Mouse (Mus musculus) midbrain, embryonic 15.5 days (tissue): ENCODE results near the gene Uba52. TPM values are rescaled to one million over a fixed set of nuclear protein-coding genes. Genes with fewer than 3 reads are reported as not detected.

Experiments
- ATAC-seq: fragments of 200-750 bp; cut with Nextera tagmentation; replicated peaks from 2 replicates; pipeline ENCODE4 v1.8.0; 2017; ENCODE audit warnings: moderate TSS enrichment
- H3K27ac ChIP-seq: fragments of 300-500 bp; sonication (generic); 2 replicates; pipeline ENCODE4 v1.5.1; 2015; ENCODE audit warnings: mild to moderate bottlenecking, inconsistent platforms
- H3K27me3 ChIP-seq: fragments of 300-500 bp; sonication (generic); replicated peaks from 2 replicates; pipeline ENCODE4 v1.6.1; 2015; ENCODE audit warnings: inconsistent platforms
- H3K36me3 ChIP-seq: fragments of 300-500 bp; sonication (generic); replicated peaks from 2 replicates; pipeline ENCODE4 v1.6.1; 2015; ENCODE audit warnings: inconsistent platforms
- H3K4me1 ChIP-seq: fragments of 300-500 bp; sonication (generic); 2 replicates; pipeline ENCODE4 v1.6.1; 2015; ENCODE audit warnings: inconsistent platforms
- H3K4me2 ChIP-seq: fragments of 300-500 bp; sonication (generic); 2 replicates; pipeline ENCODE4 v1.6.1; 2015; ENCODE audit warnings: inconsistent platforms, mild to moderate bottlenecking, moderate library complexity
- H3K4me3 ChIP-seq: fragments of 300-500 bp; sonication (generic); 2 replicates; pipeline ENCODE4 v1.5.1; 2015; ENCODE audit warnings: mild to moderate bottlenecking, inconsistent platforms
- H3K9ac ChIP-seq: fragments of 300-500 bp; sonication (generic); 2 replicates; pipeline ENCODE4 v1.6.1; 2015; ENCODE audit warnings: mild to moderate bottlenecking, inconsistent platforms
- H3K9me3 ChIP-seq: fragments of 300-500 bp; sonication (generic); 2 replicates; pipeline ENCODE4 v1.6.1; 2016; ENCODE audit warnings: inconsistent platforms
- WGBS: fragments of 180-500 bp; shearing (Covaris S2); methylation state at CpG from one replicate; pipeline ENCODE4 v1.1.7; 2015; ENCODE audit warnings: mixed read lengths; 5-methylcytosine and 5-hydroxymethylcytosine counted together
- polyA plus RNA-seq: library from polyadenylated mRNA; unstranded; fragments of >200 nt; fragmentation: Nextera tagmentation; extraction: Ambion mirVana; gene quantifications from 2 replicates; pipeline ENCODE4 v1.2.1, GENCODE M21; 2015

The Uba52 gene
- polyA plus RNA-seq, 1 experiment from 2014 or later = 620 TPM

DNA sequence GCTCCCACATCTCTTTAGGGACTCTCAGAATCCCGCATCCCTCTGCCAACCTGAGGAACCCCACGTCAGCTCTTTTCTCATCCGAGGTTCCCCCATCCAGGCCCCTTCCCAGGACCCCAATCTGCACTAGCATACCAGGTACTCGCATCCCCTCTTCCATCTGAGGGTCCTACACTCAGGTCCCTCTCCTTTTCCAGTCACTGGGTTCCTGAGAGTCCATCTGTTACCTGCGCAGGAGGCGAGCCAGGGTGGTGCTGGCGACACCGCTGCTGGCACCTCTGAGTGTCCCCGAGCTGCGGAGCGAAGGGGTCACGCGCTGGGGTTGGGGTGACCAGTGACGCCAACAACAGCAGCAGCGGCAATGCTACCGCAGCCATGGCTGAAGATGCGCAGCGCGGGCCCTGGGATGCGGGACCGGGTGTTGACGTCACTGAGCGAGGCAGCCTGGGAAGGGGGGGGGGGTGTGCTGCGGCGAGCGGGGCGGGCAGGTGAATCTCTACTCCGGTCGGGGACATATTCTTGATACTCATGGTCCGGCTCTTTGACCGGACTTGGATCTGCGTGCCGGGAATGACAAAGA is 23.6 kb downstream of the Uba52 start, which contains the start of gene Tmem59l:
Gene Tmem59l (minus strand): TSS at position 418 of the 580 bp plus-strand sequence.
- Histone ChIP-seq H3K27me3 (peaks cover 77% of the 10 kb centered on the region), H3K4me3 (peak within 1 kb of the TSS; percentile 77), H3K27ac (peak within 1 kb of the TSS; percentile 58; the same call in 1 of the 2 replicates), H3K9me3 (no peaks in the 10 kb centered on the region), H3K9ac (peak within 1 kb of the TSS; percentile 95), H3K4me2 (peak within 1 kb of the TSS; percentile 84), H3K4me1 (peaks cover 42% of the 10 kb centered on the region), H3K36me3 (0 out of 2 replicates have a peak, but pooled peaks cover 4% of the 10 kb centered on the region)
- WGBS = 5% methylated on average over 33 of the region's 33 CpGs
- ATAC-seq = peak; percentile 83

DNA sequence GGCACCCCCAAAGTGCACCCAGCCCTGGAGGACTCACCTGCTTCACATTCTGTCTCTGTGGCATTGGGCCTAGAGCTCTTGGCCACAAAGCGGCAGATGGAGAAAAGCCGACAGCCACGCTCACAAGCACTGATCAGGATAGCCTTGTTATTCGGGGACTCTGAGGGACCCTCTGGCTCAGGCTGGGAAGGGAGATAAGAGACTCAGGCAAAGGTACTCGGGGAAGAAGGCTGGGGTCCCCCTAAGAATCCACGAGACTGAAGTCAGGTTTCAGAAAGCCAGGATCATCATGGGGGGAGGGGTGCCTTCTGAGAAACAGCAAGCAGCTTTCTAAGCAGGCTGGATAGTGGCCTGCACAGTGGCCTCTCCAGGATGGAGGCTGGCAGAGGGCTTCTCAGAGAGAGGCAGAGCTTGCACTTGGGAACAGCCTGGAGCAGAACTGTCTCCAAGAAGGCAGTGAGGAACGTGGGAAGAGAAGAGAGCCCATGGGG is 24.4 kb downstream of the Uba52 start:
- Histone ChIP-seq H3K36me3 (0 out of 2 replicates have a peak, but pooled peaks cover 4% of the 10 kb centered on the region), H3K27ac (no peak overlapping the region), H3K27me3 (peaks cover 70% of the 10 kb centered on the region), H3K4me1 (peaks cover 41% of the 10 kb centered on the region), H3K4me2 (peak overlapping the region; percentile 84), H3K9ac (peak overlapping the region; percentile 95; the same call in 1 of the 2 replicates), H3K4me3 (peak overlapping the region; percentile 77), H3K9me3 (no peaks in the 10 kb centered on the region)
- no peak for ATAC-seq
- 48% methylated on average over 7 of the region's 7 CpGs for WGBS

GRCm38 (mm10) chr8:70482943-70483342 is 27.7 kb downstream of the Uba52 start:
- Histone ChIP-seq H3K27ac (no peak overlapping the region), H3K4me3 (no peak overlapping the region), H3K4me2 (no peak overlapping the region), H3K4me1 (peaks cover 14% of the 10 kb centered on the region), H3K36me3 (0 out of 2 replicates have a peak, but pooled peaks cover 4% of the 10 kb centered on the region), H3K9ac (no peak overlapping the region), H3K27me3 (peaks cover 51% of the 10 kb centered on the region), H3K9me3 (no peaks in the 10 kb centered on the region)
- ATAC-seq = no peak
- 66% methylated on average over 2 of the region's 2 CpGs for WGBS

DNA sequence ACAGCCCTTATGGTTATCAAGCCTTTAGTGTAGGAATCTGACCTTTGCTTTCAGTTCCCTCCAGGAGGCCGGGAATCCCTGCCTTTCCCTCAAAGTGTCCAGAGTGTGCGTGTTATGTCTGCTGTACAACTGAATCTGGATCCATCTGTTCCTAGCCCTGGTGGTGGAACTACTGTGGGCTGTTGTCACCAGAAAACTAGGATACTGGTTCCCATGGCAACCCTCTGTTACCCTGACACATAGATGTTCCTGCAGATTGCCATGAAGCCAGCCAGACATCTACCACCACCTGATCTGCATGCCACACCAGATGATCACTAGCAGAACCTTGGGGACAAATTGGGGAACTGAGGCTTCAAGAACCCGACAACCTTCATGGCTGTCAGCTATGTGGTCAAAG is 28.7 kb downstream of the Uba52 start:
- Histone ChIP-seq H3K9me3 (no peaks in the 10 kb centered on the region), H3K4me1 (peaks cover 19% of the 10 kb centered on the region), H3K27ac (no peak overlapping the region), H3K9ac (no peak overlapping the region), H3K4me2 (no peak overlapping the region), H3K27me3 (peaks cover 49% of the 10 kb centered on the region), H3K36me3 (0 out of 2 replicates have a peak, but pooled peaks cover 4% of the 10 kb centered on the region), H3K4me3 (no peak overlapping the region)
- ATAC-seq = no peak
- 80% methylated on average over 3 of the region's 3 CpGs for WGBS

DNA sequence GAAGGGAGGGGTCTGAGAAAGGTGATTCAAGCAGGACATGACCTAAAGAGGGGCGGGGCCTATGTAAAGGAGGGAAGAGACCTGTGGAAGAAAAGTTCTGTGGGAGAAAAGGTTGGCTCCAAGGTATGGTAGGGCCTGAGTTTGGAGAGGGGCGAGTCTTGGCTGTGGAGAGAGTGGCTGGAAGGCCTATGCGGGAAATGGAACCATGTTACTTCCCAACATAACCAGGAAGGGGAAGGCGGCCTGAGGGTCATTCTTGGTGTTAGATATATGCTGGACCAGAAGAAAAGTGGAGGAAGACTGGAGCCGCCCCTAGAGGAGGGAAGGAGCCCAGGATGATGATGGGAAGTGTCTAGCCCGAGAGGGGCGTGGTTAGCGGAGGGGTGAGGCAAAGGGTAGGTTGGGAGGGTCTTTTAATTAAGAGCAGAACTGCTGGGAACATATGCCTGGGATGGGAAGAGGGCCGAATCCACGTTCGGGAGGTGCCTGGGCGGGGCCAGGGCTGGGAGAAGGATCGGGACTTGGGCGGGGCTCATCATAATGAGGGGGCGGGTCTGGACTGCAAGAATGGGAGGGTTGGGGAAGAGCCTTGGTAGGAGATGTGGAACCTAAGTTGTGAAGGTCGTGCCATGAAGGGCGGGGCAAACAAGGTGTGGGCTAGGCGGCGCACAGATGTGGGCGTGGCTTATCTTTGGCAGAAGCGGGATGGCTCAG is 33.2 kb downstream of the Uba52 start:
- 3% methylated on average over 21 of the region's 21 CpGs for WGBS
- peak overlapping the region; percentile 81 for H3K4me2 ChIP-seq
- peak overlapping the region; percentile 79 for H3K4me3 ChIP-seq
- no peaks in the 10 kb centered on the region for H3K9me3 ChIP-seq
- peak overlapping the region; percentile 88 for H3K9ac ChIP-seq
- no peak overlapping the region for H3K27ac ChIP-seq
- H3K36me3 ChIP-seq = no peaks in the 10 kb centered on the region
- H3K4me1 ChIP-seq = peaks cover 26% of the 10 kb centered on the region
- peak; percentile 35 for ATAC-seq
- H3K27me3 ChIP-seq = peaks cover 19% of the 10 kb centered on the region

DNA sequence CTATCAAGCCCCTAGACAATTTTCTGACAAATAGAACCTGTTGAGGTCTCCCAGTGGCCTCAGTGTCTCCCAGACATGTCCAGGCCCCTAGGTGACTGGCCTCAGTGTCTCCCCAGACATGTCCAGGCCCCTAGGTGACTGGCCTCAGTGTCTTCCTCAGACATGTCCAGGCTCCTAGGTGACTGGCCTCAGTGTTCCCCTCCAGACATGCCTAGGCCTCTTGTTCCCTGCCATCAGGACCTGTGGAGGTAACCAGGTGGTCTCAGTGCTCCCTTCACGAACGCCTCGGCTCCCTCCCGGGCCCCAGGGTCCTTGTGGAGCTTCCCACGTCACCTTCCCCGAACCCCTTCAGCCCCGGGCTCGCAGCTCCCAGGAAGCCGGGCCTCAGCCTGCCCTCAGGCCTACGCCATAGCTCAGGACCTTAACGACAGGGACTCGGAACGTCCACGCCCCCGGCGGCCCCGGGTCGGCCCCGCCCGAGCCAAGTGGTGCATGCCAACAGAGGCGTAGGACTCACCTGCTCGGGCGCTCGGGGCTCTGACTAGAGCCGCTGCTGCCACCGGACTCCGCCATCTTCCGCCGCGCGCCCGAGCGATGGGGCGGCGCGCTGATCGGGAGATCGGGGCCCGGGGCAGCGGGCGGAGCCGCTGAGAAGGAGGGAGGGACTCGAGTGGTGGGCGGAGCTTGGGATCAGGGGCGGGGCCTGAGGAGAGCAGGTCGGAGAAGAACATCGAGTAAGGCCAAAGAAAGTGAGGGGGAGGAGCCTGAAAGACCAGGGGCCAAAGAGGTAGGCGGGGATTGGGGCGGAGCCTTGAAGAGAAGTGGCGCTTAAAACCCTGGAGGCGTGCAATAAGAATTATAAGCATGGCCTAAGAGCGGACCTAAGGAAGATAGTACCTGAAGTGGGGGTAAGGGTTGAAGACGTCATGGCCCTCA is 34.0 kb downstream of the Uba52 start, which contains the start of gene Klhl26:
Gene Klhl26 (minus strand): TSS at position 636 of the 936 bp plus-strand sequence.
- peak; percentile 90 for ATAC-seq
- H3K4me3 ChIP-seq = peak within 1 kb of the TSS; percentile 79
- peak within 1 kb of the TSS; percentile 81 for H3K4me2 ChIP-seq
- H3K9ac ChIP-seq = peak within 1 kb of the TSS; percentile 88
- no peaks in the 10 kb centered on the region for H3K36me3 ChIP-seq
- no peaks in the 10 kb centered on the region for H3K9me3 ChIP-seq
- peaks cover 26% of the 10 kb centered on the region for H3K4me1 ChIP-seq
- WGBS = under 1% methylated on average over 53 of the region's 53 CpGs
- peaks cover 16% of the 10 kb centered on the region for H3K27me3 ChIP-seq
- peak within 1 kb of the TSS; percentile 69 for H3K27ac ChIP-seq

GRCm38 (mm10) chr8:70471856-70472255 is 38.7 kb downstream of the Uba52 start:
- 97% methylated on average over 7 of the region's 7 CpGs for WGBS
- no peak for ATAC-seq
- H3K9ac ChIP-seq = no peak overlapping the region

DNA sequence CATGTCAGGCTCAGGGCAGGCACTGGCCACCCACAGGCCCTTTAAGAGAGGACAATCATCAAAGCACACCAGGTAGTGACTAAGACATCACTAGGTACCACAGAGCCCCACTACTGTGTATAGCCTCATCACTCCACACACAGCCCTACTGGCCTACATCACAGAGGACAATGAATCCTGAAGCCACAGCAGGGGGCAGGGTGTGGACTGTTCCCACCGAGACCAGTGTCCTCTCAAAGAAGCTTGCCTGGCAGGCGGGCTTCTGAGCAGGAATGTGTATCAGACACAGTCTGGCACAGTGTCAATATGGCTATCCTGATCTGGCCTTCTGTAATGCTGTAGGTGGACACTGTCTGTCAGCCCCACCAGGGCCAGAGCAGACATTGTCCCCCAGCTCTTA is 40.7 kb downstream of the Uba52 start:
- Histone ChIP-seq H3K27ac (no peak overlapping the region), H3K9me3 (no peaks in the 10 kb centered on the region), H3K36me3 (no peaks in the 10 kb centered on the region), H3K27me3 (no peaks in the 10 kb centered on the region), H3K9ac (no peak overlapping the region), H3K4me3 (no peak overlapping the region), H3K4me1 (peaks cover 8% of the 10 kb centered on the region; the same call in 1 of the 2 replicates), H3K4me2 (no peak overlapping the region)
- 61% methylated on average over 2 of the region's 2 CpGs for WGBS
- no peak for ATAC-seq

More at GRCm38 (mm10) chr8:70471856-70472255, 38.7 kb downstream of the Uba52 start:
- Histone ChIP-seq H3K4me2 (no peak overlapping the region), H3K36me3 (no peaks in the 10 kb centered on the region), H3K27me3 (no peaks in the 10 kb centered on the region), H3K9me3 (no peaks in the 10 kb centered on the region), H3K27ac (no peak overlapping the region), H3K4me3 (no peak overlapping the region), H3K4me1 (peaks cover 23% of the 10 kb centered on the region)

DNA sequence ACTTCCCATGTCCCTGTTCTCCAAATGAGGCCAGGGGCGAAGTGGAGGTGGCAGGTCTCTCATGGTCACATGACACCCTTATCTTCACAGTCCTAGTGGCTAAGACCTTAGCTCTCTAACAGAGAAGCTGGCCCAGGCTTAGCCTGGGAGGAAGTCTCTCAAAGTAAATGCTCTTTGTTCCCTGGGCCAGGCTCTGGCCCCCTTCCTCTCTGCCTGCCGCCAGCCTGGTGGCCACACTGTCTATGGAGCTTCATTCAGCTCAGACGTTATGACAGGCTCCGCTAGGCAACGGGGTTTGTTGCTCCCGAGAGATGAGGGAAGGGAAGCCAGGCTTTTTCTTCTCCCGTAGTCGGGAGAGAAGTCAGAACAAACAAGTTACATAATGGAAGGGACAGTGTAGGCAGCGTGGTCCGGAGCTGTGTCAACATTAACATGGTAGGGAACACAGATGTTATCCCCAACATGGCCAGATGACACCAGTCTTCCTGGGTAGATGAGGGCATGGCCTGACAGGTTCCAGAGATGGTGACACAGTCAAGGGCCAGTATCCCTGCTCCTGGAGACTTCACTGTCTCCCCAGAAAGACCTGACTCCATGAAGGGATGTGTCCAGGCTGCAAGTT is 41.2 kb downstream of the Uba52 start:
- Histone ChIP-seq H3K4me2 (no peak overlapping the region), H3K9me3 (no peaks in the 10 kb centered on the region), H3K4me3 (no peak overlapping the region), H3K36me3 (no peaks in the 10 kb centered on the region), H3K9ac (no peak overlapping the region), H3K27me3 (no peaks in the 10 kb centered on the region), H3K27ac (no peak overlapping the region), H3K4me1 (peaks cover 7% of the 10 kb centered on the region; the same call in 1 of the 2 replicates)
- 47% methylated on average over 10 of the region's 10 CpGs for WGBS
- ATAC-seq = 0 out of 2 replicates have a peak, but pooled peaks have one; percentile 35

DNA sequence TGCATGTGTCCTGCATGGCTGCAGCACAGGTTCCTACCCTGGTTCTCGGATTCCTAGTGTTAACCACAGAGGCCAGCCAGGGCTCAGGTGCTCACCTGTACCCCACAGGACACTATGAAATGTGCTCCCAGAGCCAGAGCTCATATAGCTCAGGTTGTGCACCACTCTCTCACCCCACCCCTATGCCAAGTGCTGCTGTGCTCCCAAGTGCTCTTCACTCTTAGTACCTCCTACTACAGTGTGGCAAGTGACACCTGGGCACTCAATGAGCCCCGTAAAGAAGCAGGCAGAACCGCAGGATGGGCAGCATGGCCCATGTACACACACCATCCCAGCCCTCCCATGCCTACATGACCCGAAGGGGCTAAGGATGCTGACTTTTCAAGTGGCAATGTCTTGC is 41.9 kb downstream of the Uba52 start:
- Histone ChIP-seq H3K9me3 (no peaks in the 10 kb centered on the region), H3K9ac (no peak overlapping the region), H3K4me3 (no peak overlapping the region), H3K27me3 (no peaks in the 10 kb centered on the region), H3K27ac (no peak overlapping the region), H3K4me1 (peaks cover 8% of the 10 kb centered on the region), H3K4me2 (no peak overlapping the region), H3K36me3 (no peaks in the 10 kb centered on the region)
- 93% methylated on average over 4 of the region's 4 CpGs for WGBS
- no peak for ATAC-seq

DNA sequence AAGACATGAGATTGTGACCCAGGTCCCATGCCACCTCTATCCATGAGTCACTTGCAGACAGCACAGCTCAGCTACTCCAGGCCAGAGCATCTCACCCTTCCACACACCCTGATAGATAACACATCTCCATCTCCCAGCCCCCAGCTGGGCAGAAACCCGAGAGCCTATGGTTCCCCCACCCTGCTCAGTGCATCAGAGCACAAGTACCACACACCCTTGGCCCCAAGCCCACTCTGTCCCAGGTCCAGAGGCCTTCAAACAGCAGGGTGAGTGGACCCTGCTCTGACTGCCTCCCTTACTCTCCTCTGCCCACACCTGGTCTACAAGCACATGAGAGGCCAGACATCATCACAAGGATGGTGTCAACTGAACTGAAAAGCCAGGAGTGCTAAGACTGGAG is 42.7 kb downstream of the Uba52 start:
- Histone ChIP-seq H3K36me3 (no peaks in the 10 kb centered on the region), H3K4me1 (peaks cover 14% of the 10 kb centered on the region), H3K27ac (no peak overlapping the region), H3K4me2 (no peak overlapping the region), H3K9ac (no peak overlapping the region), H3K4me3 (no peak overlapping the region), H3K9me3 (no peaks in the 10 kb centered on the region), H3K27me3 (no peaks in the 10 kb centered on the region)
- no peak for ATAC-seq
- 81% methylated on average over 1 of the region's 1 CpGs for WGBS
